Mouse (Mus musculus) brown adipose tissue, adult 24 weeks (tissue): Measurements from ENCODE around the gene Meis1. TPM values are rescaled to one million over a fixed set of nuclear protein-coding genes. Genes with fewer than 3 reads are reported as not detected.

Experiments used
- H3K27ac ChIP-seq: fragments of 200-500 bp; replicated peaks from 2 replicates; pipeline ENCODE4 v1.5.1; 2012; ENCODE audit warnings: low read depth, mild to moderate bottlenecking, low read length
- H3K4me1 ChIP-seq: fragments of 200-500 bp; 2 replicates; pipeline ENCODE4 v1.6.1; 2012; ENCODE audit warnings: low read length, mixed read lengths; ENCODE audit not compliant: control insufficient read depth, insufficient read depth, insufficient read length
- H3K4me3 ChIP-seq: fragments of 200-500 bp; 2 replicates; pipeline ENCODE4 v1.5.1; 2012; ENCODE audit warnings: low read depth, mild to moderate bottlenecking, low read length, moderate library complexity; ENCODE audit not compliant: insufficient read depth
- polyA plus RNA-seq: library from polyadenylated mRNA; stranded (reverse); fragments of >200 nt; gene quantifications from 2 replicates; pipeline ENCODE4 v1.2.4, GENCODE M21; 2012; ENCODE audit not compliant: missing spikeins, insufficient read depth, insufficient read length

Gene Meis1
- polyA plus RNA-seq, 1 experiment = 5.1 TPM

DNA sequence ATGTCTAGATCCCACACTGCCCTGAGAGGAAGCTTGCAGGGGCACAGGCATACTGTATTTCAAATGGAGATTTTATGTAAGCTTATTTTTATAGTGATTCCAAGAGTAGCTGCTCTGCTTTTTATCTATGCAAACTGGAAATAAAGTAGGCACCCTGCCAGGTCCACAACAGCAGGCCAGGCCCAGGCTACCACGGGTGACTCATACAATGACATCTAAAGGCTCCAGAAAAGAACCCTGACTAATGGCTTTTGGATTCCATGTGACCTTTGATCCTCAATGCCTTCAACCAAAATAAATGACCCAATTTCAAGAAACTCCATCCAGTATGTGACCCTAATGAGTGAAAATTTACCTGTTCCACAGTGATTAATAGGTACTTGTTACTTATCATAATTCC, 91.4 kb downstream of the Meis1 start:
- Histone ChIP-seq H3K4me3 (no peak overlapping the region), H3K27ac (no peak overlapping the region), H3K4me1 (no peaks in the 10 kb centered on the region)

GRCm38 (mm10) chr11:18926798-18927197, 92.0 kb downstream of the Meis1 start:
- H3K4me1 ChIP-seq = no peaks in the 10 kb centered on the region

DNA sequence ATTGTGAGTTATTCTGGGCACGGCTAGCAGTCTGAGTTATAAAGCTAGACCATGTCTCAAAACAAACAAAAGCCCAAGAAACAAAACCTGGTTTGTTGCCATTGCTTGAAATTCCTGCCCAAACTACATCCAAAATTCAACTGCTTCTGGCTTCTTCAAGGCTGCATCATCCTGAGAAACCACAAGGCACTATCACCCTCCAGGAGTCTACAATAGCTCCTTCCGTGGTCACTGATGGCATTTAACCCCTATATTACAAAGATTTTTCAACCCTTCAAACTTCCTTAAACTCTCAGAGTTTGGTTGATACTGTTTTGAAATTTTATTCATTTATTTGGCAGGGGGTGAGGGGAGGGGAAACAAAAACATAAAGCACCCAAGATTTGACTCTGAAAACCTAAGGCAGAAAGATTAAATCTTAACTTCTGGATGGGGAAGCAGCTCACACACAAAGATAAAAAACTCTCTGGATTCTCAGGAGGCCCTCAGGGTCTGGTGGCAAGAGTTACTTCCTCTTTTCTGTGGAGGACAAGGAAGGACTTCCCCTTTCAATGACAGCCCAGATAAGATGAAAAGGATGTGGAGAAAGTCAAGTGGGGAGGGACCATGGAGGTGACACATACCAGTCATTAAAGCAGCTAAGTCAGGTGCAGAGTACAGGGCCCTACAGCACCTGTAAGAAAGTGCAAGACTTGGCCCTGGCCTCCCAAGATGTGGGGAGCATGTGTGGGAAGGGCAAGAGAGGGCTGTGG, 94.0 kb downstream of the Meis1 start:
- Histone ChIP-seq H3K4me1 (no peaks in the 10 kb centered on the region), H3K4me3 (no peak overlapping the region), H3K27ac (no peak overlapping the region)

More at GRCm38 (mm10) chr11:18926798-18927197, 92.0 kb downstream of the Meis1 start:
- H3K27ac ChIP-seq = no peak overlapping the region
- H3K4me3 ChIP-seq = no peak overlapping the region

DNA sequence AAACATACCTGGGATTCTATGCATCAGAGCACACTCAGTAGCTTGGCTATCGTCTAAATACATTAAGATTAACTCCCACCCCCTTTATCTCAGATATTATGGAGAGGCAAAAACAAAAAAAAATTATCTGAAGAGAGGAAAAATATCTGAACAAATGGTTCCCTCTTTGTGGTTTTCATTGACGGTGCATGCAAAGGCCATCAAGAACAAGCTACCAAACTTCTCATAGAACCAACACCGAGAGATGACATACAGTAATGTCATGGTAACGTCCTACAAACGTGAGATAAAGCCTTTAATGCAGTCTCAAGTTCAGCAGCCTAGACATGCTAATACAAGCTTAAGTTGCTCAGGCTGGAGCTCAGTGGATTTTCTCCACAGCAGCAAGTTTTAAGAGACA, 95.5 kb downstream of the Meis1 start:
- Histone ChIP-seq H3K4me1 (no peaks in the 10 kb centered on the region), H3K27ac (no peak overlapping the region), H3K4me3 (no peak overlapping the region)

DNA sequence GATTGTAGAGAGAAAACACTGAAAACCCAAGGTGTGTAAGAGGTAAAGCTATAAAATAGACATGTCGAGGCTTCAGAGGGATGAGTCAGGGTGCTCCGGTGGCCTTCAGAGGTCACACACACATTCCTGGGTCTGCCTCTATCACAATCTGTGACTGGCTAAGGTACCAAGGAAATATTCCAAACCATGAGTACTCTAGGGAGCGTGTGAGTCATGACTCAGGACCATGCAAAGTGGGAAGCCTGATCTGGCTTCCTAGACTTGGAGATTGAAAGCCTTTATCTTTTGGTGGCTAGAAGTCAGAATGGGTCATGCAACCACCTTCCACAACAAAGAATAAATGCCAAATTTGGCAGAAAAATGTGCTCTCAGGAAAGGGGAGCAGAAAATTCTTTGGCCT, 98.1 kb downstream of the Meis1 start:
- Histone ChIP-seq H3K4me1 (no peaks in the 10 kb centered on the region), H3K27ac (no peak overlapping the region)

DNA sequence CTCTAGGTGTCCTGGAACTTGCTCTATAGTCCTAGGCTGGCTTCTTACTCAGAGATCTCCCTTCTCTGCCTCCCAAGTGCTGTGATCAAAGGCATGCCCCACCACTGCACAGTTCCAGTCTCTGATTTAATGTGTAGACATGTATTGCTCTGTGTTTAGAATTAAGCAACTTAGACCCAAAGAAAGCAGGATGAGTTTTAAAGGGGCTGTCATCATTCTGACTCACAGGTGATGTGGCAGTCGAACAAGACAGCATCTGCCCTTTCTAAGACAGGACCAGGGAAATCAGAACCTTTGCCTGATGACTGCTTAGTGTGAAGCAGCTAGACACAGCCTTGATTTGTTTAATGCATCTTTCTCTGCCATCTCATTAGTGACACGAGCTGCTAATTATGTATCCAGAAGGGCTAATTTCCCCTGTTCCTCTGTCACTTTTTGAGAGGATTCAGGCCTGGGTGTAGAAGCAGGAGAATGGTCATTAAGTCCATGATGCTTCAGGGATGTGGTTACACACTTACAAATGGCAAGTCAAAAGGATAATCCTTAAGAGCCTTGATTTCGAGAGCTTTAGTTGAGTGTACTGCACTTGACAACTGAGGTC, 99.5 kb downstream of the Meis1 start:
- H3K27ac ChIP-seq = no peak overlapping the region

More for the DNA sequence above, 98.1 kb downstream of the Meis1 start:
- H3K4me3 ChIP-seq = no peak overlapping the region

GRCm38 (mm10) chr11:18917887-18918286, 100.9 kb downstream of the Meis1 start:
- Histone ChIP-seq H3K4me3 (no peak overlapping the region), H3K27ac (no peak overlapping the region), H3K4me1 (no peaks in the 10 kb centered on the region)

More for the DNA sequence above, 99.5 kb downstream of the Meis1 start:
- no peaks in the 10 kb centered on the region for H3K4me1 ChIP-seq
- no peak overlapping the region for H3K4me3 ChIP-seq

DNA sequence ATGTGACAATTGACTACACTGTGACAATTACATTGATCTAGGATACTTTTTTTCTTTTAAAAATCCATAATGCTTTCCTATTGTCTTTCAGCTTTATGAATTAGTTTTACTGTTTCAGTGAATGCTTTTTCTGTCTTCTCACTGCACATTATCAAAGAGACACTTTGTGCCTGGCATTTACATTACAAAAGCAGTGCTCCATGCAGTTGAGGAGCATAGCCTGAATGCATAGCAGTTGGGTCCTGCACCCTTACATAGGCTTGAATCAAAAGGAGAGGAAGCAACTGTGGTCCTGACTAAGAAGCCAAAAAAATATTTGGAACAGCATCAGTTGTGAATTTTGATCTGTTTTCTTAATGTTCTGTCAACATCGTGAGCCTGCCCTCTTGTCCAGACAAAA, 105.5 kb downstream of the Meis1 start:
- Histone ChIP-seq H3K27ac (no peak overlapping the region), H3K4me1 (no peaks in the 10 kb centered on the region), H3K4me3 (no peak overlapping the region)

GRCm38 (mm10) chr11:18912311-18913019, 106.3 kb downstream of the Meis1 start:
- no peak overlapping the region for H3K27ac ChIP-seq
- no peak overlapping the region for H3K4me3 ChIP-seq

GRCm38 (mm10) chr11:18906866-18907265, 111.9 kb downstream of the Meis1 start:
- no peak overlapping the region for H3K27ac ChIP-seq
- no peak overlapping the region for H3K4me3 ChIP-seq
- no peaks in the 10 kb centered on the region for H3K4me1 ChIP-seq

More at GRCm38 (mm10) chr11:18912311-18913019, 106.3 kb downstream of the Meis1 start:
- H3K4me1 ChIP-seq = no peaks in the 10 kb centered on the region

DNA sequence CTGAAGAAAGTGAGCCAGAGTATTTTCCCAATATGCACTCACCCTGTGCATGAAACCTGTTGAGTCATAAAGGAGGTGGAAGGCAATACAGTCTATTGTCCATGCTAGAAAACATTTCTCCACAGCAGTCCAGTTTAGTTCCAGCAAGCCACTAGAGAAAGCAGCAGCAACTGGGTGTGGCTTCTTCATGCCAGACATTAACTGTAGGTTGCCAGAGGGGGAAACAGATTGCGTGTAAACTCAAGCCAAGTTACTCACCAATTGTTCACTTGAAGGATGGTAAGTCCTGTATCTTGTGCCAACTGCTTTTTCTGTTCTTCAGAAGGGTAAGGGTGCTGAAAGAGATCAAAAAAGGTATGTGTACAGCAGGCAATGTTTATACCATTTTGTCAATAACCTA, 113.4 kb downstream of the Meis1 start:
- Histone ChIP-seq H3K27ac (no peak overlapping the region), H3K4me1 (no peaks in the 10 kb centered on the region), H3K4me3 (no peak overlapping the region)

- H3K27ac ChIP-seq = no peak overlapping the region
- H3K4me3 ChIP-seq = no peak overlapping the region
- H3K4me1 ChIP-seq = no peaks in the 10 kb centered on the region
Measured at GRCm38 (mm10) chr11:18904880-18905279, 113.9 kb downstream of the Meis1 start.

GRCm38 (mm10) chr11:18904285-18904684, 114.5 kb downstream of the Meis1 start:
- no peak overlapping the region for H3K4me3 ChIP-seq
- H3K27ac ChIP-seq = no peak overlapping the region
- H3K4me1 ChIP-seq = no peaks in the 10 kb centered on the region

GRCm38 (mm10) chr11:18900489-18900888, 118.3 kb downstream of the Meis1 start:
- Histone ChIP-seq H3K4me1 (peaks cover 3% of the 10 kb centered on the region; the same call in 1 of the 2 replicates), H3K27ac (no peak overlapping the region; the same call in 1 of the 2 replicates), H3K4me3 (no peak overlapping the region)

- Histone ChIP-seq H3K4me1 (peaks cover 3% of the 10 kb centered on the region; the same call in 1 of the 2 replicates), H3K27ac (no peak overlapping the region), H3K4me3 (no peak overlapping the region)
Measured at GRCm38 (mm10) chr11:18898862-18899261, 119.9 kb downstream of the Meis1 start.
